Mouse (Mus musculus) megakaryocyte progenitor cell, adult 5-6 weeks (primary cell): ENCODE measurements around the gene Plekhg5. TPM values are rescaled to one million over a fixed set of nuclear protein-coding genes. Genes with fewer than 3 reads are reported as not detected.

ENCODE experiments used
- ATAC-seq: replicated peaks from 2 replicates; pipeline ENCODE4 v1.8.0; 2016; ENCODE audit warnings: mild to moderate bottlenecking, moderate TSS enrichment, inconsistent platforms; ENCODE audit not compliant: poor library complexity
- total RNA-seq, 2 experiments: library from RNA; stranded (forward) in 1 of 2; stranded (reverse) in 1 of 2; fragments of 157-497, 149-512 nt in 1 of 2; fragments of 200-1000 nt in 1 of 2; gene quantifications; 2 replicates each; pipeline versions ENCODE4 v1.2.3 to v1.2.4; 2015 to 2017

Gene Plekhg5
- total RNA-seq, 2 experiments from 2014 or later: 1.2 to 1.6 TPM

- peak; percentile 80 for ATAC-seq
Measured at GRCm38 (mm10) chr4:152138497-152139260, 66.4 kb downstream of the Plekhg5 start.

DNA sequence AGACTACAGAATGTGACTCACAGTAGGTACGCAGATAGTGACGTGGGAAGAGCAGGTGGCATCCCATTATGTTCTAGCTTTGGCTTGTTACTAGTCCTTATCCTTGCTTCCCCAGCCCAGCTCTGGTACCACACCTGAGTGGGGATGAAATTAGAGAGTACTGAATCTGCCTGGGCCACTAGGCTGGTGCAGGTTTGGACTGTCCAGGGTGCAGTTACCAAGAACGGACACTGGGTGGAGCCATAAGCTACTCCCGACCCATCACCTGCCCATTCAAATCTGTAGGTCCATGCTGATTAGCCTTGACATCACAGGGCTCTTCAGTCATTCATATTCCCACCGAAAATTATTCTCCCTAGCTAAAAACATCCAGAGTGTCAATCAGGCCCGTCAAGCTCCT, 68.1 kb downstream of the Plekhg5 start:
- peak; percentile 62 for ATAC-seq

GRCm38 (mm10) chr4:152141521-152142135, 69.3 kb downstream of the Plekhg5 start:
- ATAC-seq: no peak

DNA sequence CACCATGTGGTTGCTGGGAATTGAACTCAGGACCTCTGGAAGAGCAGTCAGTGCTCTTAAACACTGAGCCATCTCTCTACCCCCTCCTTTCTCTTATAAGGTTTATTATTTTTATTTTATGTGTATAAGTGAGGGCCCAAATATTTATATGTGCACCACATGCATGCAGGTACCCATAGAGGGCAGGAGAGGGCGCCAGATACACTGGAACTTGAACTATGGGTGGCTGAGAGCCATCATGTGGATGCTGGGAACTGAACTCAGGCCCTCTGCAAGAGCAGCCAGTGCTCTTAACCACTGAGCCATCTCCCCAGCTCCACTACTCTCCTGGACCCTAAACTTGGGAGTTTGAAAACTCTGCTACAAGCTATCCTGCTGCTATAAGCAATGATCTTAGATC, 71.3 kb downstream of the Plekhg5 start:
- no peak for ATAC-seq

GRCm38 (mm10) chr4:152145473-152145872, 73.2 kb downstream of the Plekhg5 start:
- no peak for ATAC-seq

DNA sequence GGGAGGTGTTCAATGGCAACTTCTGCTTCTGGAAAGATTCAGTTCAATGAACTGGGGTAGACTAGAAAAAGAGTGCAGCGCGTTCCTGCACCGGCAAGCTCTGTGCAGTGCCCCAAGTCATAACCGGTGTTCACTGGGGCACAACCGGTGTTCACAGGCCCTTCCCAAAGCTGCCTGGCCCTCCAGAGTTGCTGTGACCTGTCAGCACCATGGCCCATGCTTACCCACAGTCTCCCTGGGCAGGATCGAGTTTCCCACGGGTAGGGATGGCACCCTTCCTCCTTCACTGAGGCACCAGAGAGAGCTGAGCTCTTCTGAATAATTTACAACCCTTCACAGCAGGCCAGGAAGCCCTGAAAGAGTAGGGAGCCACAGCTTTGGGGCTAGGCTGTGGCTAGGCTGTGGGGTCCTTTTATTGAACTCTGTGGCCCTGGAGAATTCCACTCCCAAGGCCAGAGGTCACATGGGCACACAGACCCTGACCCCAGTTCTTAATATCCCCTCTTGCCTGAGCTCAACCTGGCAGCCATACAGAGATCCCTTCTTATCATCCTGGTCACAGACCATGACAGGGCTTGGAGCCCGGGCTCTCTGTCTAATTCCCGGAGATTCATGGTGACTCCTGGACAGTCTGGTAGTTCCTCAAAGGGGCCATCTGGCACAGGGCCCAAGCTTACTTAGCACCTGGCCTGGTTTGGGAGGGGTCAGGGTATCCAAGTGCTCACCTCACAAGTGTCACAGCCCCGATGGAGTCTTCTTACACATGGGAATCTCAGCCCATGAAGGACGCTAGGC, 73.9 kb downstream of the Plekhg5 start:
- no peak for ATAC-seq

DNA sequence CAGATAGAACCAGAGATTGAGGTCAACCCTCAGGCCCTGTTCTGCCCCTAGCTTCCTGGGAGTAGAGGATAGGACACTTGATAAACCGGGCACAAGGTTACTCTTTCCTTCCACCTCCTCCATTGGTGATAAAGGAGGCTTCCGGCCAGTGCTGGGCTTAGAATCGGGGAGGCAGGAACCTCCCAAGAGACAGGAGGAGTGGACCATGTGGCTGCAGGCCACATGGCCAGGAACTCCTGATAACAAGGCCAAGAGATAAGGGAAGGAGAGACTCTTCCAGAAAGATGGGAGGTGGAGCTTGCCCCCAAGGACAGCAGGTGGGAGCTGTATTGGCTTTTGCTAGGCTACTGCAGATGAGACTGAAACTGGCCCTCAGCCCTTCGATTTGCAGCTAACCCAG, 78.2 kb downstream of the Plekhg5 start:
- ATAC-seq: no peak

DNA sequence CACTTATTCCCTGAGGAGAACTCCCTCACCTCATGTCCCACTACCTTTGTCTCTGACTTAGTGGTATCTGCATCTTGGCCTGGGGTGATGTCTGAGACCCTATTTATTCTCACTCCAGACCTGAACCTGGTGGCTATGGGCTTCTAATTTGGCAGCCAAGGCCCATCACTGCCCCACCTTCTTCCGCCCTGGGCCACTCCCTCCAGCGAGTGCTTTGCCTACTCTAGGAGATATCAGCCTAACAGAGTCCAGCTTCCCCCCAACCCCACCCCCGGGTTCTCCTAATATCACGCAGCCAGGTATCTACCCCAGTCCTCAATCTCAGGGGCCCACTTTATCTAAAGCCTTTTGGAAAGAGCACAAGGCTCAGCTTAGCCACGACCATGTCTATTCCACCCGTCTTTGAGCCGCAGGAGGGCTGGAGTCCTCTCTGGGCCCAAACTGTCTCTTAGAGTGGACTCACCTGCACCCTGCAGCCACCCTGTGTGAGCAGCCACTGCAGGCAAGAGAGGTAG, 79.2 kb downstream of the Plekhg5 start:
- no peak for ATAC-seq

GRCm38 (mm10) chr4:152151966-152152544, 79.8 kb downstream of the Plekhg5 start, which contains the start of gene Espn:
Espn (minus strand) TSS chr4:152152371.
- ATAC-seq: peak; percentile 58

DNA sequence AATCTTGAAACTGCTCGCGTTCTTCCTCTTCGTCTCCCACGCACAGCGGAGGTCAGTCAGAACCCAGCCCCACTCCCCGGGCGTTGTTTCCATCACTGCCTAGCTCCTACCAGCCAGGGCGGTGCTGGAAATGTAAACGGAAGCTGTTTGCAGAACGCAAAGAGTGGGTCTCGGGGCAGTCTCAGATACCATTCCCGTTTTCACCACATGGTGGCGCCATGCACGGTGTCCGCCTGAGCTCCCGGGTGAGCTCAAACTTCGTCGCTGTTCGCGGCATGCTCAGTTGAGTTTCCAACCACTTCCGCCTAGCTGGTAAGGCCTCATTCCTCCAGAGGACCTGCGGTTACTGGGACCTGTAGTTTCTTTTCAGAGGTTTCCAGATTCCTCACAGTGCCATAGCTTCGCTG, 81.5 kb downstream of the Plekhg5 start:
- peak; percentile 74 for ATAC-seq

- ATAC-seq: no peak
Measured at GRCm38 (mm10) chr4:152155019-152155418, 82.7 kb downstream of the Plekhg5 start.

GRCm38 (mm10) chr4:152157779-152158584, 85.7 kb downstream of the Plekhg5 start:
- peak; percentile 33 for ATAC-seq

- peak; percentile 12 for ATAC-seq
Measured at GRCm38 (mm10) chr4:152158585-152159284, 86.4 kb downstream of the Plekhg5 start, which contains the start of gene Hes2. Hes2 (plus strand) TSS chr4:152158867.

DNA sequence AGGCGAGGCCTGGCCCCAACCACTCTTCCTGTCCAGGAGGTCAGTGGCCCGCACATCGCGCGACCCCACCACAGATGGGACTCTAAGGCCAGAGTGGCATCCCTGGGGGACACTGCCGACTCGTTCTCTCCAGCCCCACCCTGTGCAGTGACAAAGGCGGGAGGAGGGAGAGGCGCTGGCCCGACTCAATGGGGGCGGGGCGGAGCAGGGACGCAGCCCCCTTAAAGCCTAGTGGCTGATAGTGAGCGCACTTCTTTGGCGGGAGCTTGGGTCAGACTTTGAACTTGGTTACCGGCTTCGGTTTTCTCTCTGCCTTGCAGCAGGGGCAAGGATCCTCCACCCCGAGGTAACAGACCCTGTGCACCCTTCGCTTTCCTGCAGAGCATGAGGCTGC, 87.0 kb downstream of the Plekhg5 start:
- ATAC-seq: peak; percentile 36

- ATAC-seq: no peak
Measured at GRCm38 (mm10) chr4:152160748-152161147, 88.5 kb downstream of the Plekhg5 start.

GRCm38 (mm10) chr4:152161601-152162000, 89.3 kb downstream of the Plekhg5 start:
- no peak for ATAC-seq

GRCm38 (mm10) chr4:152162748-152163147, 90.5 kb downstream of the Plekhg5 start:
- no peak for ATAC-seq
